Mouse (Mus musculus): ENCODE measurements around the gene Tra2b. TPM values are rescaled to one million over a fixed set of nuclear protein-coding genes. Genes with fewer than 3 reads are reported as not detected.

Tra2b gene
- polyA plus RNA-seq, 1 experiment from 2014 or later = 411 TPM

Other genes with a start within 250 kb of the Tra2b start
- 99.5 and 111 TPM in 2 replicates for gene Igf2bp2, start 102.7 kb downstream of the Tra2b start, polyA plus RNA-seq (2015; fragmentation: Nextera tagmentation; extraction: Ambion mirVana)
- 30.2 and 31.1 TPM in 2 replicates for gene Etv5, start 173.7 kb upstream of the Tra2b start, polyA plus RNA-seq (2015; fragmentation: Nextera tagmentation; extraction: Ambion mirVana)

Measured in embryonic facial prominence, embryonic 13.5 days (tissue).